Mouse (Mus musculus): ENCODE measurements around the gene Mrpl39. TPM values are rescaled to one million over a fixed set of nuclear protein-coding genes. Genes with fewer than 3 reads are reported as not detected.

The Mrpl39 gene
- total RNA-seq, 2 experiments from 2014 or later: 22.6 to 22.9 TPM

DNA sequence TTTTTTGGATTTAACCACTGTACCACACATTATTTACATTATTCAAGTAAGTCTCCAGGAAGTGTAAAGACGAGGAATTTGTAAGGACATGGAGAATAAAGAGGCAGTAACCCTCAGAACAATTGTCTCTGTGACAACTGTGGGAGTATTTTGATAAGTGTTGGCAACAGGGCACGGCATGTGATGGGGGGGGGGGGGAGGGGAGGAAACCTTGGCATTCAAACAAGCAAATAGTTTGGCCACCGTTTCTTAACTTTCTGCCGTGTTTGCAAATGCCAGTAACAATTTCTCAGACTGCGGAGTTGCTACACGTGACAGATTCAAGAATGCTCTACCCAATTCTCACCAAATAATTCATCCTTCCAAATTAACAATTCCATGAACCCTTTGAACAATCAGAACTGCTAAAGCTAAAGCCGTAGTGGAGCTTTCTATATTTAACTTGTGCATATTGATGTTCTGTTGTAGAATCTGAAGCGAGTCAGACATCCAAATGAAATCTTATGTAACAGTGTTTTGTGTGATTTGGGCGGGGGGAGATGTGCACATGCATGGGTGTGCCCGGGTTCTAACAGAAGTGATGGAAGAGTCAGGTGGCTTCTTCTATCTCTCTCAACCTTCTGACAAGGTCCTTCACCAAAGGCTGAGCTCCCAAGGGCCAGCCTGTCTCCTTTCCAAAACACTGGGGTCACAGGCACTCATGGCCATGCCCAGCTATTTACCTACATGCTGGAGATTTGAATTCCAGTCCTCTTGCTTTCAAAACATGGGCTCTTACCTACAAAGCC, 9.4 kb upstream of the Mrpl39 start:
- DNase-seq: no peak

DNA sequence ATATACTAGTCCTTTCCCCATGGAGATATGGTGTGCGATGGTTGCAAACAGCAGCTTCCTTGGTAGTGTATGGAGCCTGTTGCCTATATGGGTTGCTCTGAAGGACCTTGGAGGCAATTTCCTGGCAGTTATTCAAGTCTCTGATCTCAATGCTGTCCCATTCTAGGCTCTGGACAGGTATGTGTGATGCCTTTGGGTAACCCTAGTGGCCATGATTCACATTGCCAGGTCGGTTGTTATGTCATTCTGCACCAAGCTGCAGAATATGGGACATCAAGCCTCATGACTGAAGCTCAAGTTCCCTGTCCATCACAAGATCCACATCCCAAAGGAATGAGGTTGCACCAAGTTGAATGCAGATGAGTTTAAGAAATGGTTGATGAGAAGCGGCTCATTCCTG, 1.8 kb upstream of the Mrpl39 start:
- no peak for DNase-seq

DNA sequence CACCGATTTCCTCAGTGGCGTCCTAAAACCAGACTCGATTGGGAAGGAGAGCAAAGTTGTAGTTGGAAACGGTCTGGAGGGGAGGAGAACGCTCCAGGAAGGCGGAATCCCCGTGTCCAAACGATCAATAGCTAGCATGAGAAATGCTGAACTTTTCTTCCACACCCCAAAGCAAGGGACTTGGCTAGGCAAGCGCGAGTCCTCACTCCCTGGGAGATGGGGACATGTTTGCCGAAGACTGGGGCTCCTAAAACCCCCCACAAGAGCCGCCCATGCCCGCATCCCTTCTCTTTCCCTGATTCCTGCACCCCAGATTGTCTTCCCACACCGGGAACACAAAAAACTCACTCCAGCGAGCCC, 756 bp downstream of the Mrpl39 start:
- DNase-seq: no peak

DNA sequence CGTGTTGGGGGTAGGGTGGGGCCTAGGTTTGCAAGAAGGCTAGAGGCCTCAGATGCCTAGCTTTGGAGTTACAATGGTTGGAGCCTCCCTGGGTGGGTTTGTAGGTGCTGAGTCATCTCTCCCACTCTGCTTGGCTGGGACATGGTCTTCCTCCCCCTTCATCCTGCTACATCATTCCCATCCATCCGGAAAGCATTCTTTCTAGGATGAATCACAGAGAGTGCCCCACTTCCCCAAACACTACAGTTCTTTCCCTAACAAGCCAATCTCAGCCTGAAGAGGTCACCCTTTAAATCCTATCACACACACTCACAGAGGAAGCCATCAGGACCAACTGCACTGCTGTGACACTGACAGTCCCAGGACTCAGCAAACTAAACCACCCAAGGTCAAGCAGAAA, 14.9 kb downstream of the Mrpl39 start:
- no peak for DNase-seq

DNA sequence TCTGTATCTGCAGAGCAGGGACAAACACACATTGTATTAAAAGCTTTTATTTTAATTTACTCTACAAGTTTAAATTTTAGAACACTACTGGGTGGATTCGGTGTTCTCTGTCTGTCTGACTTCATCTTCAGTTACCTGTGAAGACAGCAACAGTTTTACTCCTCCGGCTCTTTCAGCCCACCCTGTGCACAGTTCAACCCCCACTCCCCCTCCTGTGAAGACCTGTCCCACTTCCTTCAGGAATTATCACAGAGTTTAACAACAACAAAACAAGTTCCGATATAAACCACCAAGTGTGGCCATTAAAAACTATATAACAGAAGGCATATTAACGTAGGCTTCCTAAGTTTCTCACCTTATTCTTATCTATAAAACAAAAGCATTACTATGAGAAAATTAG, 17.3 kb downstream of the Mrpl39 start:
- no peak for DNase-seq

DNA sequence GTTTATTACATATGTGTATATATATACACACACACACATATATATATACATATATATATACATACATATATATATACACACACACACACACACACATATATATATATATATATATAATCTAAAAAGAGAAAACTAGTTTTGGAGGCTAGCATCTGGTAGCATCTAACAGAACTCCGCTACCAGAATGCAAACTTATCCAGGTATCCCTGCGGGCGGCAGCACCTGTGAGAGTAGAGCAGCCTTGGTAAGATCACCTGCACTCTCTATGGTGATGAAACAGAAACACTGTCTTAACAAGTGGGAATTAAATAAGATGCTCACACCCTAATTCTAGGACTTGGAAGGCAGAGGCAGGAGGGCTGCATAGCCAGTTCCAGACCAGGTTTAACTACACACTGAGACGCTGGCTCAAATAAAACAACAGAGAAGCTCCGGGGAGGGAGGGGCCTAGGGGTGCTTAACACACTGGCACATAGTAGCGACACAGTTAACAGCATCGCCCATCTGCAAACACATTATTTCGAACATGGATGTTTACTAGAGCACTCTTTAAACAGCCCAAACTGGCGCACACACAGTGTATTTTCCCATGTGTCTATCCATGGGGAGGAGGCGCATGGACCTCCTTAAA, 17.8 kb downstream of the Mrpl39 start:
- DNase-seq: no peak

DNA sequence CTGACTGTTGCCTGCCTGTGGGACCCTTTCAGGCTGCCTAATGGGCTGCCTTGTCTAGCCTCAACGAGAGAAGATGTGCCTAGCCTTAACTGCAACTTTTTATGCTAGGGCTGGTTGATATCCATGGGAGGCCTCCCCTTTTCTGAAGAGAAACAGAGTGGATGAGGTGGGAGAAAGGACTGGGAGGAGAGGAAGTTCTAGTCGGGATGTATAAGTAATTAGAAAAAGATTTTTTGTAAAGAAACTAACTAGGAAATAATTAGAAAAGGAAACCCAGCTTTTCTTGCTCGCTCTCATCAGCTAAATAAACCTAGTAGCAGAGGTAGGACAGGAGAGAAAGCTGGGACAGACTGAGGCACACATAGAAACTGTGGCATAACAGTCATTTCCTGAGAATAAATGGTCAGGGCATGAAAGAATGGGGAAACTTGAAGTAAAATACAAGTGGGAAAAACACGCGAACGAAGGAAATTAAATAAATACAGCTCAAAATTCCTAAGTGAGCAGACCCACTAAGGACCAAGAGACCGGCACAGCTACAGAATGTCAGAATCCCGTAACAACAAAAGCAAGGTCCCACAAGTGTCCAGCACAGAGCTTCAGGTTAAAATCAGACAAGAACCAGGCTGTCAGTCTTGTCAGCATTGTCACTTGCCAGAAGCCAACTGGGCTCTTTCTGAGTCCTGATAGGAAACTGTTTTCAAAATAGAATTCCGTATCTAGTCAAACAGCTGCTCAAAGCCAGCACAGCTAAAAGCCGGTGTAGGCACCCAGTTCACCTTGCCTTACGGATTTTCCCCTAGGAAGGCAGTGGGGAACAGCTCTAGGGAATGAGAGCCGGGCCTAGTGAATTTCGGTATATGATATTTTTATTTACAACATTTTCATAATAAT, 18.6 kb downstream of the Mrpl39 start:
- DNase-seq: no peak

DNA sequence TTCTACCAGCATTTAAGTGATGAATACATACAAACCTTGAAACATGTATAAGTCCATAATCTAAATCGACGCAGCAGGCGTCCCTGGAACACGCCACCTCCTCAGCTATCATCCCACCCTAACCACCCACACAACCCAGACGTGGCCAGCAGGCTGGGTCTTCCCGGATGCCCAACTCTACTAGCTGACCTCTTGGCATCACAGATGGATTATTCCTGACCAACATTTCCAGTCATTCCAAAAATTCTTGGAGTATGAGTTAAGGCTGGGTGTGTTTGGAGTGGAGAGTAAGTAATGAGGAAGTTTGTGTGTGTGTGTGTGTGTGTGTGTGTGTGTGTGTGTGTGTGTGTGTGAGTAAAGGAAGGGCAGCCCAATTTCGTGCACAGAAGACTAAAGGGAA, 19.3 kb downstream of the Mrpl39 start:
- DNase-seq: no peak

DNA sequence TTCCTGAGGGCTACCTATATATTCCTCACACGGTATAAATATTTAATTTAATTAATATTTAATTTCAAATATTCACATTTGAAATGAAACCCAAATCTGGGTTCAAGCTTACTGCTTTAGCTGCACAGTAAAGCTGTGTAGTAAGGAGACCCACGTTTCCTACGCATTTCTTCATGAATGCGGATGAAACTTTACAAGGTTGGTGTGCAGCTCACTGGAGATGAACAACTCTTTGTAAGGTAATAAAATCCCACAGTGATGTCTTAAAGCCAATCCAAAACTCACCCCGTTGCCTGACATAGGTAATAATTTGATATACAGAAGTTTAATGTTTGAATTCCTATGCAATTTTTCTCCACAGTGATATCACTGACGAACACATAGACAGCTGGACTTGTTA, 20.6 kb downstream of the Mrpl39 start:
- no peak for DNase-seq

DNA sequence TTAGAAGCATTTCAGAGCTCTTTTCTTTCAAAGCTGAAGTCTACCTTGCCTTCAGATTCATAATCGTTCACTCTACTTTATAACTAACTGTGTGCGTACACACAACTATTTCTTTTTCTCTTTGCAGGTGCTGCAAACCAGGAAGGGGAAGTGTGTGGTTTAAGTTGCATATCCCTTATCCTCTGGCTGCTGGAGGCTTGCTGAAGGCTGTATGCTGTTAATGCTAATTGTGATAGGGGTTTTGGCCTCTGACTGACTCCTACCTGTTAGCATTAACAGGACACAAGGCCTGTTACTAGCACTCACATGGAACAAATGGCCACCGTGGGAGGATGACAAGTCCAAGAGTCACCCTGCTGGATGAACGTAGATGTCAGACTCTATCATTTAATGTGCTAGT, 21.6 kb downstream of the Mrpl39 start:
- no peak for DNase-seq

DNA sequence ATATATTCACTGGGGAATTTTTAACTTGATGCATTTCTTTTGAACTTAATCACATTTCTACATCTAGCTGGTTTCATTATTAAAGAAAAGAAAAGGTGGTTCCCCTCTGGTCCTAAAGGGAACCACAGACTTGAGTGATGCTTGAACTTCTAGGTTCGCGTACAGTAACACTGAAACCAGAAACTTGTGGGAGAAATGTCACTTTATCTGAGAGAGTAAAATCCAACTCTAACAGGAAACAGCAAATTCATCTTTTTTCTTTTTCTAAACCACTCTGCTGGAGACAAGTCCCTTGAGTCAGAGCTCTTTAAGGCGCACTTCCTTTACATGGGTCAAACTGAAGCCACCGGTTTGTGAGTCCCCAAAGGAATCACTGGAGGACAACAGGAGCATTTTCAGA, 22.4 kb downstream of the Mrpl39 start:
- DNase-seq: no peak

DNA sequence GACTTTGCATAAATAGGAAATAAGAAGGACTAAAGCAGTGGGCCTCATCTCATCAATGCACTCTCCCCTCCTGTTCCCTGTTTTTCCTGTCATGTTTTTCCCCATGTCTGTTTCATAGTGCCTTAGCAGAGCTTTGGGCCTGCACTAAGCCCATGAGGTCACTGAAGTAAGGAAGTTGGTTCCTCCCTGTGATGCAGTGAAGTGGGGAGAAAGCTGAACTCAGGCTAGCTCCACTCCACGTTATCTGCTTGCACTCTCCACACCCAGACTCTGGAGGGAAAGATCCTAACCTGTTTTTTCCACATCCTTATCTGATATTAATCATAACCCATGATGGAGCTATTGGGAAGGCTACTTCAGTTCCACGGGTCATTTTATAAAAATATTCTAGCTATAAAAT, 26.9 kb downstream of the Mrpl39 start:
- DNase-seq: no peak

DNA sequence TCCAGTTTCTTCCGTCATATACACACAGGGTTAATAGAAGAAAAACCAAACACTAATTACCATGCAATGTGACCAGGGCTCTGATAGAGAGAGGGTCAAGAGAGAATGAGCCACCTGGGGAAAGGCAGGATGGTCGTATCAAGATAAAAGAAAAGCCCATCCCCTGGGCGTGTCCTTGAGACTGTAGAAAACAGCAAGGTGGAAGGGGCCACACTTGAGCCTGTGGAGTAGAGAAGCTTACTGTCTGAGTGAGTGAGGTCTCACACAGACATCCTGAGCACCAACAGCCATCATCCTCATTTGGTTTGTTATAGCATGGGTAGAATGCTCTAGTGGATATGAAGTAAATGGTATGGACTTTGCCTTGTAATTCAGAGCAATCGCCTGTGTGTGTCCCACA, 27.7 kb downstream of the Mrpl39 start:
- DNase-seq: no peak

DNA sequence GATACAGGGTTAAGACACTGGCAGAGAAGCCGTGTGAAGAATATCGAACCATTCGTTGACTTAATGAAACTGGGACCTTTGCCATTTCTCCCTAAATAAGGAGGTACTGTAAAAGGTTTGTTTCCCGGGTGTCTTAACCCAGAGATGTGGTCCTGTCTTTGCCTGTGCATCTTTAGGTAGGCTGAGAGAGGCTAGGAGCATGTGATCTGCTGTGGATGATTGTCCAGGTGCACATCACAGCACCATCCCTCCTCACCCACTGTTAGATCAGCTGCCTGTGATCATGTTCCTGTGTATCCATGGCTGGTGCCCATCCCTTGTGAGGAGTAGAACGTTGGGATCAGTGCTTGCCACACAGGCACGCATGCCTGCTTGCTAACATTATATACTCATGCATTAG, 29.0 kb downstream of the Mrpl39 start:
- no peak for DNase-seq

DNA sequence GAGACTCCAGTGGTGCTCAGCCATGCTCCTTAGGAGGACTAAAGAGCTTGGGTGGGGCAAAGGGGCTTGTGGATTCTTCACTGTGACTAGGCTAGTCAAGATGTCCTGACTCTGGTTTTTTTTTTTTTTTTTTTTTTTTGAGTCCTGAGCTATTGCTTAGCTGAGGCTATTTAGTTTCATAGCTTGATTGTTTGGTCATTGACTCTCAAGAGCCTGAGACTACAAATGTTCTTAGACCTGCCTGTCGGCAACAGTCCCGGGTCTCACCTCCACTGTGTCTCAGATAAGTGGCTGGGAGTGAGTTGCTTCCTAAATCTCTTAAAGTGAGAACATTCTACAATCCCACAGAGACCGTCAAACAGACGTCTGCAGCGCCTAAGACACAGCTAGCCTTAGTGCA, 30.0 kb downstream of the Mrpl39 start:
- no peak for DNase-seq

DNA sequence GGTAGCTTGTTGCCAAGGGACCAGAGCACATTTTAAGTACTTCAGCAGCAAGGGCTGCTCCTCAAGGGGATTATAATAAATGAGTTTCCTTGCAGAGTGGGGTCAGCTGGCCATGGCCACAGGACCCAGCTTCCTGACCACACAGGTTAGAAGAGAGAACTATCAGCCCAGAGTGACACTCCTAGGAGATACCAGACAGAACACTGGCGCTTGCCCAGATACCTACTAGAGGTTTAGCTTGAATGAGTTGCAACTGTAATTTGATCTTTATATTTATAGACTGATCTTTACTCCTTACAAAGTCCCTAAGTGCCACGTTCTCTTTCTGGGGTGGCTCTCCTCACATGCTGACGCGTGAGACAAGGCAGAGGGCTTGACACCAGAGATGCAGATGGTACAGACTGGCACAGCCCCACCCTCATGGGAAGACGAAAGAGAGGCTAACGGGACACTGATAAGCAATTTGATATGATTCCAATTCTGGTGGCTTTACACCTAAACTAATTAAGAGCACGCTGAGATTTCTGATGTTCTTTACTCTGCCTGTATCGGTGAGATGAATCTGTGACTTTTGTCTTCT, 30.8 kb downstream of the Mrpl39 start:
- no peak for DNase-seq

DNA sequence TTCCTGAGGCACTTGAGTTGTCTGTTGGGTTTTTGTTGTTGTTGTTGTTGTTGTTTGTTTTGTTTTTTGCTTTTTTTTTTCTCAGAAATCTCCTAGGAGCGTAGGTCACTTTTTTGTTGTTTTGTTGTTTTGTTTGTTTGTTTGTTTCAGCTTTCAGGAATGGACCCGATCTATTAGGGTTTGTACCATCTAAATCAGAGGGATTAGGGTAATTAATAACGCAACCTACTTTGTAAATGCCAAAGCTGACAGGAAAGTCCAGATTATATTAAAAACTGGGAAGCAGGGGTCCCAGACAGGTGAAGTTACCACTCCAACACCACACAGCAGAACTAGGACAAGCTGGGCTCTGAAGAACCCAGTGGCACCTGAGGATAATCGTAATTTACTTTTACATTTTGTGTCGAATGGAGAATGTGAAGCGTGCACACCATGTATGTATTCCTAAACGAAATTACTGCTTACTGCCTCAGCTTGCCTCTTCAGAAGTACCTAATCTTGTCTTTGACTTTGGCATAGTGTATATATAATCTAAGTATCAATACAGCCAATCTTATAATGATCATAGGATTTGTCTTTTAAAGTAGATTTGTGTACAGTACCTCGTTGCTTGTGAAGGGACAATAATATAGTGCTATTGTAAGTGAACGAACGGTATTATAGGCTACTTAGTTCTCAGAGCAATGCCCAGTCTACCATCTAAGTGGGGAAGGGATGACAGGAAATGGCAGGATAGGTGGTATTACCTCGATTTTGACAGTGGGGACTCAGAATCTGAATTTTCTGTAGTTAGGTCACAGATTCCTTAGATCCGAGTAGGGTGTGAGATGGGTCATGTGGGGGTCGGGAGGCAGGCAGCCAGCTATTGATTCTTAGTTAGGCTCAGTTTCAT, 31.5 kb downstream of the Mrpl39 start:
- DNase-seq: no peak

DNA sequence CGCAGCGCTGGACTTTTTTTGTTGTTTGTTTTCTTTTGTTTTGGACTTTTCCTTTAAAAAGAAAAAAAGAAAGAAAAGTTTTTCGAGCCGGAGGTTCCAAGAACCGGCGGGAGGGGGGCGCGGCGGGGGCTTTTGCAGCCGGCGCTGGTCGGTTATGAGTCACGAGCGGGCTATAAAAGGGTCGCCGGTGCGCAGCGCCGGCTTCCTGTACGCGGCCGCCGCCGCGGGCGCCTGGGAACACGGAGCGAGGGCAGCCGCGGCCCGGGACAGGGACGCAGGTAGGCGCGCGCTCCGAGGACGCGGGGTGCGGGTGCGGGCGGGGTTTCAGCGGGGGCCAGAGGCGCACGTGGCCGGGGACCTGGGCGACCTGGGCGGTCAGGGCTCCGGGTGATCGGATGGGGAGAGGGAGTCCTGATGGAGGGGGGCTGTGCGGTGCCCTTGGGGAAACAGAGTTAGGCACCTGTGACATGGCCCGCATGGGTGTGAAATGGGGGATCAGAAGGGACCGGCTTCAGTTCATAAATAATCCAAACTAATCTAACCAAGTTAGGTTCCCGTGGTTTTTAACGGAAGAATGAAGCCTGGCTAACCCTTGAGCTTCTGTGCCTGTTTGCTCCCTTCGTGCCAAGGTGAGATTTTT, 32.3 kb downstream of the Mrpl39 start:
- DNase-seq: no peak

DNA sequence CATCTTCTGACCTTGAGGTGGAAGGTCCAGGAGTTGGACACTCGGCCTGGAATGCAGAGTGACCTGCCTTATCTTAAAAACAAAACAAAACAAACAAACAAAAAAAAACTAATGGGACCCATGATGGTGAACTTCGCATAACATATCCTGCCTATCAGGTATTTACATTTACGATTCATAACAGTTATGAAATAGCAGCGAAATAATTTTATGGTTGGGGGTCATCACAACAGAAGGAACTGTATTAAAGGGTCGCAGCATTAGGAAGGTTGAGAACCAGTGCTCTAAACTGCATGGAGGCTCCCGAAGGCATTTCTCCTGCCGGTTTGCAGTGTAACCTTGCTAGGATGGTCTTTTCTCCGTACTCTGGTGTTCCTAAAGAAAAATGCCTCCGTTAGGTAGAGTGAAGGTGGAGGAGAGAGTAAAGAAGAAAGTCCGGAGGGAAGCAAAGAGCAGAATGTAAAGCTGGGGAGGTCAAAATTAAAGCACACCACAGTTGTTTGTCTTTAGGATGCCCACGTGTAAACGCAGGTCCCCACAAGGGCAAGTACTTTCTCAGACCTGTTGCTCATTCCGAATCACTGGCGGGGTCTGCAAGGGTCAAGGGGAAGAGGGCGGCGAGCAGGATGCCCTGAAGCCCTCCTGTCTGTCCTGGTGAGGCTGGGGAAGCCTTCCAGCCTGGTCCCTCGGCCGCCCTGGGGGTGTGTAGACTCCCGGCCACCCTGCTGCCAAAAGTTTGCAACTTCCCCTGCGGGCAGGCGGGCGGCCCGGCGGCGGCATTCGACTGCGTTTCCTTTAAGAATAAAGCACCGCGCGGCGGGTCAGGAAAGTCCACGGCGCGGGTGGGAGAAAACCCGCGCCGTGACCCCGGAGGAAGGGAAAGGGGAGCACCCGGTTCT, 33.1 kb downstream of the Mrpl39 start:
- DNase-seq: no peak

DNA sequence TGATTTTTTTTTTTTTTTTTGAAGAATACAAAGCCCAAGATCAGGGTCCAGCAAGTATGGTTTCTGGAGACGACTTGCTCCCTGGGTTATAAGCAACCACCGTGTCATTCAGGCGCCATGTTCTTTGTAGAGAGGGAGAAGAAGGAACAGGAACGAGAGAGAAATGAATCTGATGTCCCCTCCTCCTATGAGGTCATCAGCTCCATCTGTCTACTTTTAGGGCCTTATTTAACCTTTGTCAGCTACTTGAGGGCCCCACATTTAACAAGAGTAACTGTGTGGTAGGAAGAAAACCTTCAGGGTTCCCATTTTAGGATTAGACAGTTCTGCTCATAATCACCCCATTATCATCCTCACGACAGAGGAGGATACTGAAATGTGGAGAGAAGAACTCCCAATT, 34.5 kb downstream of the Mrpl39 start:
- DNase-seq: no peak

DNA sequence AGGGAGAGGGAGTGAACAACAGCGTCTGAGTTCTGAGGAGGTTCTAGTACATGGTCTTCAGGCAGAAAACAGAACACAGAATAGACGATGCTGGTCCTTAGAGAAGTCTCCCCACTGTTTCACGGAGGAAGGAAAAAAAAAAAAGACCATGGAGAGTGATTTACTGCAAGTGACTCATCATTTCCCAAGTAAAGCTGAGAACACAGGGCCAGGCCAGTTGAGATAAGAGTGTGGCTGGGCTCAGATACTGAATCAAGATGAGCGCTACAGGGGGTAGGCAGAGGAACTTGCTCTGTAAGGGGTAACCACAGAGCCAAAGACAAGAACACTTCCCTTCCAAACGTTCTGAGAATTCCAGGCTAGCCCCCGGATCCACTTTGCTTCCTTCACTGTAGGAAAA, 36.8 kb downstream of the Mrpl39 start:
- DNase-seq: no peak

Data from layer of hippocampus, postnatal 36 days (tissue).